Mouse (Mus musculus): ENCODE results near the gene Unk.
A peak's percentile ranks its signal among the peaks of the same experiment; 100 is the strongest.

- TF ChIP-seq CTCF (IDR thresholded peaks at IDR 0.05) (no peak), EP300 (IDR thresholded peaks at IDR 0.05) (peak; percentile 70)
Measured at GRCm38 (mm10) chr11:116030088-116030897, at the start of gene Unk.

All from lung, postnatal 0 days (tissue).